Mouse (Mus musculus): ENCODE data around the gene Tnpo1. TPM values are rescaled to one million over a fixed set of nuclear protein-coding genes. Genes with fewer than 3 reads are reported as not detected.

Tnpo1 gene
- 2.0 and 3.3 TPM in 2 replicates for polyA plus RNA-seq (2012; rRNA removed)

GRCm38 (mm10) chr13:98926213-98926957, at the start of gene Tnpo1:
Gene Tnpo1 (minus strand): TSS chr13:98926384.

GRCm38 (mm10) chr13:98815147-98815785, 110.9 kb downstream of the Tnpo1 start, which contains the start of gene Fcho2:
Gene Fcho2 (minus strand): TSS chr13:98815449.

Other genes with a start within 250 kb of the Tnpo1 start
- gene Tmem171, start 231.6 kb downstream of the Tnpo1 start, polyA plus RNA-seq (2012; rRNA removed): 20.3 and 23.5 TPM in 2 replicates
- 1.6 and 2.0 TPM in 2 replicates for gene Fcho2, start 110.9 kb downstream of the Tnpo1 start, polyA plus RNA-seq (2012; rRNA removed)
- not detected in 2 replicates for gene 1700024P04Rik, start 58.2 kb upstream of the Tnpo1 start, polyA plus RNA-seq (2012; rRNA removed)